Mouse (Mus musculus): ENCODE measurements around the gene Lrg1.

The Lrg1 gene

DNA sequence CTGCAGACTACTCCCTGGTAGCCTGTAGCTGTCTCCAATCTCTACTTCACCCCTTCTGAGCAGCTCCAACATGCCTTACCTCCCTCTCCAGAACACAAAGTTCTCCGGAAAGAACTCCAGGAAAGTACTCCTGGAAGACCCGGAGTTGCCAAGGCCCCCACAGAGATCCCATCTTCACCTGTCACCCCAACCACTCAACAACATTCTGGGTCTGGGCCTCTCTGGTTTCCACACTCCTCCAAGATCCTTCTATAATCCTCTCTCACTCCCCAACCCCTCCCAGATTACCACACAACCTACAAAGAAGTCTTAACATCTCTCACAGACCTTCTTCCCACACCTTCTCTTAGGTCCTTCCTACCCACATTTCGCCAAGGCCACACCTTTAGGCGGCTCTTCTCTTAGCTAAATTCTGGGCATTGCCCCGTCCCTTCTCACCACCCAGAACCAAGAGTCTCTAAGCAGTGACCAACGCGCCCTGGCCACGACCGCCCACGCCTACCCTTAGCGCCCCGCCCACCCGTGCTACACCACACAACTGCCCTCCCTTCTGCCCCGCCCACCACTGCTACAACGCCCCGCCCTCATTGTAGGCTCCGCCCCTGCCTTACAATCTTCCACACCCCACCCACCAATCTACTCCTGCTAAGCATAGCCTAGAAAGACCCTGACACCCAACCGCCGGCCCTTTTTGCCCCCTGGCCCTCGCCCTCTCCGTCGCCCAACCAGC lies 47.5 kb downstream of the Lrg1 start:
- peak; percentile 90 to 91 for DNase-seq

DNA sequence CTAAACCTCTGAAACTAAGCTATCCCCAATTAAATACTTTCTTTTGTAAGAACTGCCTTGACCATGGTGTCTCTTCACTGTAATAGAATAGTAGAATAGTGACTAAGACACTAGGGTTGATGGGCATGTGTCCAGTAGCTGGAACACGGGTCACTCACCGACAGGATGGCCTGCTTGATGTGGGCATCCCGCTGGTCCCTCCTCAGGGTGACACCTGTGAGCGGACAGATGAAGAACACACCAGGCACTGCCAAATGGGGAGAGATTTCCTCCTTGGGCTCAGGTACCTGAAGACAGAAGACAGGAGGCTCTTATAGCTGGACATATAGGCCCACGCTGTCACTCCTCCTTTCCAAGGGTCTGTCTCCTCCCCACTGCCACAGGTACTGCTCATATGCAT lies 49.6 kb downstream of the Lrg1 start:
- no peak for DNase-seq

DNA sequence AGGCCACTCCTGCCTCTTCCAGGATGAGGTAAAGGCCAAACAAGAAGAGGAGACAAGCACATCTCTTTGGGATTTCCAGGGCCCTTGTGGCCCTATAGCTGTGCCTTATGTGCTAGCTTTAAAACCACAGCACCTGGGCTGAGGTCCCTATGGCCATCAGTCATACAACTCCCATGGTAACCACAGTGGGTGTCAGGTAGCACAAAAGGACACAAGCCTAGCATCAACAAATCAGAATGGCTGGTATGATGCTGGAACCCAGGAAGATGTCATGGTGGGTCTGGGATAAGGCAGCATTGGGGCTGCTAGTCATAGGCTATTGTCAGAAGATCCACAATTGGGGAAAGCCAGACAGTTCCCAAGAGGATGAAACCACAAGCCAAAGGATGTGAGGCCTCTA lies 50.7 kb downstream of the Lrg1 start:
- DNase-seq, result no peak
